30 mouse cellular contexts compared by ENCODE assay signal in genomic region chr2:167378972-167379371, GRCm38 (mm10). TPM values are rescaled to one million over a fixed set of nuclear protein-coding genes. Genes with fewer than 3 reads are reported as not detected.
DNase-seq lines count a peak whose midpoint lies in the region; ATAC-seq lines count a peak whose summit lies in the region.
"Had no signal": no experiment of that assay in that cellular context is flagged by ENCODE, and none has a peak within 500 bp of the region (broad histone marks: within the 10 kb centered on the region; RNA-seq: fewer than 3 reads in every experiment).

No protein-coding gene starts in this region.

- H3K9me3 ChIP-seq in kidney, embryonic 15.5 days (replicated peaks): no peaks in the 10 kb centered on the region
- no peaks in the 10 kb centered on the region for H3K9me3 ChIP-seq in stomach, embryonic 16.5 days (replicated peaks; ENCODE audit: control insufficient read depth, low read length)
- H3K9me3 ChIP-seq: forebrain, embryonic 13.5 days; heart, embryonic 12.5 days; hindbrain, embryonic 15.5 days; liver, embryonic 12.5 days; neural tube, embryonic 12.5 days had no signal

- H3K4me3 ChIP-seq in kidney, embryonic 15.5 days (replicated peaks): no peak overlapping the region
- no peak overlapping the region for H3K4me3 ChIP-seq in stomach, embryonic 16.5 days (replicated peaks; ENCODE audit: low read length)
- H3K4me3 ChIP-seq: forebrain, embryonic 13.5 days; heart, adult 2 months; heart, embryonic 12.5 days; hindbrain, embryonic 15.5 days; liver, embryonic 12.5 days; myocyte; neural tube, embryonic 12.5 days had no signal

- no peak overlapping the region for H3K9ac ChIP-seq in kidney, embryonic 15.5 days
- H3K9ac ChIP-seq in stomach, embryonic 16.5 days (ENCODE audit: low read length): no peak overlapping the region
- H3K9ac ChIP-seq: forebrain, embryonic 13.5 days; heart, embryonic 12.5 days; hindbrain, embryonic 15.5 days; liver, embryonic 12.5 days; liver, postnatal 0 days; neural tube, embryonic 12.5 days had no signal

- no peaks in the 10 kb centered on the region for H3K27me3 ChIP-seq in kidney, embryonic 15.5 days
- H3K27me3 ChIP-seq in stomach, embryonic 16.5 days (ENCODE audit: control insufficient read depth, insufficient read depth, low read length): no peaks in the 10 kb centered on the region
- H3K27me3 ChIP-seq: CH12.LX; forebrain, embryonic 13.5 days; heart, embryonic 12.5 days; hindbrain, embryonic 15.5 days; neural tube, embryonic 12.5 days had no signal

- peak; percentile 67 to 84 for DNase-seq in adrenal gland, adult (ENCODE audit: inconsistent age in 2 of 2, low spot score in 1 of 2)
- no peak for DNase-seq in adrenal gland, postnatal 4 days (ENCODE audit: low spot score in 2 of 2)
- no peak for DNase-seq in kidney, adult 8-10 months
- peak; percentile 65 for DNase-seq in ZHBTc4 (ENCODE audit: low read depth, low spot score)
- DNase-seq in heart, postnatal 10 days: no peak
- no peak for DNase-seq in thymus, adult 18-20 months
- DNase-seq: cerebellum, adult 8-10 months; cerebellum, postnatal 25 days; gastrocnemius, postnatal 36 days; heart, adult 2 months; kidney, adult 11 months; layer of hippocampus, postnatal 36 days; left cerebral cortex, postnatal 4 days; liver, postnatal 0 days; right cerebral cortex, adult 18-20 months; spleen, adult 18-20 months; thymus, postnatal 25 days had no signal

- 0 out of 2 replicates have a peak, but pooled peaks have one; percentile 26 for ATAC-seq in kidney, embryonic 15.5 days (replicated peaks; ENCODE audit: low FRiP score)
- no peak for ATAC-seq in stomach, embryonic 16.5 days (ENCODE audit: insufficient read depth, low FRiP score)
- ATAC-seq: forebrain, embryonic 13.5 days; inflammation-experienced regulatory T-cells, adult 6 months; liver, embryonic 12.5 days; liver, postnatal 0 days; midbrain, embryonic 16.5 days had no signal

- H3K27ac ChIP-seq in kidney, embryonic 15.5 days: 0 out of 2 replicates have a peak overlapping the region, but pooled peaks have one; percentile 2
- H3K27ac ChIP-seq in stomach, embryonic 16.5 days (ENCODE audit: low read length): 0 out of 2 replicates have a peak overlapping the region, but pooled peaks have one; percentile 30
- H3K27ac ChIP-seq: forebrain, embryonic 13.5 days; heart, adult 2 months; hindbrain, embryonic 15.5 days; kidney, postnatal 0 days; liver, embryonic 12.5 days; neural tube, embryonic 12.5 days had no signal

- no peak overlapping the region for H3K4me2 ChIP-seq in kidney, embryonic 15.5 days
- H3K4me2 ChIP-seq in stomach, embryonic 16.5 days (ENCODE audit: low read depth, low read length): no peak overlapping the region
- H3K4me2 ChIP-seq: forebrain, embryonic 13.5 days; heart, embryonic 12.5 days; hindbrain, embryonic 15.5 days; liver, embryonic 12.5 days; midbrain, embryonic 11.5 days; neural tube, embryonic 12.5 days had no signal

- intact Hi-C loops in heart, postnatal 10 days (cut with DNase I): no loop called here

- 27% methylated on average over 4 of the region's 4 CpGs for WGBS in kidney, embryonic 15.5 days
- WGBS in stomach, embryonic 16.5 days: 50% methylated on average over 4 of the region's 4 CpGs

- H3K36me3 ChIP-seq in kidney, embryonic 15.5 days: no peaks in the 10 kb centered on the region
- H3K36me3 ChIP-seq in stomach, embryonic 16.5 days (ENCODE audit: control insufficient read depth, insufficient read depth, low read length): no peaks in the 10 kb centered on the region
- H3K36me3 ChIP-seq: heart, embryonic 12.5 days; hindbrain, embryonic 15.5 days; liver, embryonic 12.5 days; neural tube, embryonic 12.5 days had no signal

- H3K4me1 ChIP-seq in kidney, embryonic 15.5 days: peaks cover 59% of the 10 kb centered on the region
- peaks cover 11% of the 10 kb centered on the region; the same call in 1 of the 2 replicates for H3K4me1 ChIP-seq in stomach, embryonic 16.5 days (ENCODE audit: control insufficient read depth, insufficient read depth, low read length)
- H3K4me1 ChIP-seq: forebrain, embryonic 13.5 days had no signal

RNA-seq across cellular contexts. Expression of gene B4galt5, which starts 30.0 kb away (rescaled TPM):
- 100 to 1,000 TPM in 1 of 2 experiments, 10 to 100 TPM in 1; 86.1 to 102 TPM for total RNA-seq in adrenal gland, postnatal 4 days (2021)
- 9.6 and 12.7 TPM in 2 replicates for polyA plus RNA-seq in kidney, embryonic 15.5 days (2015; fragmentation: Nextera tagmentation; extraction: Ambion mirVana)
- 7.0 and 7.5 TPM in 2 replicates for polyA plus RNA-seq in stomach, embryonic 16.5 days (2015; fragmentation: Nextera tagmentation; extraction: Ambion mirVana)
- 10 to 100 TPM; 21.2 to 23.5 TPM for total RNA-seq in heart, postnatal 10 days (2021)

RNA-seq across cellular contexts. Expression of gene Slc9a8, which starts 42.5 kb away (rescaled TPM):
- 10 to 100 TPM; 60.0 to 63.9 TPM for total RNA-seq in adrenal gland, postnatal 4 days (2021)
- polyA plus RNA-seq in kidney, embryonic 15.5 days (2015; fragmentation: Nextera tagmentation; extraction: Ambion mirVana): 21.9 and 27.1 TPM in 2 replicates
- 21.5 and 21.7 TPM in 2 replicates for polyA plus RNA-seq in stomach, embryonic 16.5 days (2015; fragmentation: Nextera tagmentation; extraction: Ambion mirVana)
- total RNA-seq in heart, postnatal 10 days (2021): 10 to 100 TPM; 23.6 to 29.3 TPM

Comparison
In these comparisons a context has a peak if more than half of its experiments do, and no peak if none do; other contexts are left out.
1. DNase-seq: peak in adrenal gland, adult (2 of 2) and ZHBTc4 (single experiment); none in adrenal gland, postnatal 4 days (0 of 2), kidney, adult 8-10 months (0 of 2), heart, postnatal 10 days (0 of 2) and thymus, adult 18-20 months (0 of 2).